Mouse (Mus musculus): Measurements from ENCODE around the gene Cops2. TPM values are rescaled to one million over a fixed set of nuclear protein-coding genes. Genes with fewer than 3 reads are reported as not detected.

The Cops2 gene
- polyA plus RNA-seq, 1 experiment = 59.0 TPM

- Histone ChIP-seq H3K4me3 (no peak overlapping the region), H3K36me3 (ENCODE audit: control insufficient read depth, insufficient read depth) (no peaks in the 10 kb centered on the region)
Measured at GRCm38 (mm10) chr2:125820397-125820796, 38.5 kb downstream of the Cops2 start.

GRCm38 (mm10) chr2:125813972-125814595 lies 44.9 kb downstream of the Cops2 start:
- no peak overlapping the region for H3ac ChIP-seq (ENCODE audit: control insufficient read depth, insufficient read length)
- H3K36me3 ChIP-seq (ENCODE audit: control insufficient read depth, insufficient read depth) = no peaks in the 10 kb centered on the region
- no peaks in the 10 kb centered on the region for H3K79me2 ChIP-seq (ENCODE audit: control insufficient read depth, insufficient read depth)
- no peak overlapping the region for H3K4me2 ChIP-seq (ENCODE audit: low read depth)
- H3K27me3 ChIP-seq (ENCODE audit: control insufficient read depth, insufficient read depth, insufficient read length) = peaks cover 7% of the 10 kb centered on the region
- no peak overlapping the region for H3K4me3 ChIP-seq
- TF ChIP-seq TCF3 (IDR thresholded peaks at IDR 0.05; ENCODE audit: insufficient read length, low read depth) (no peak), REST (IDR thresholded peaks at IDR 0.05; ENCODE audit: insufficient read depth, insufficient read length) (no peak), CEBPB (IDR thresholded peaks at IDR 0.05; ENCODE audit: insufficient read depth, poor library complexity, severe bottlenecking) (no peak), MAX (IDR thresholded peaks at IDR 0.05; ENCODE audit: low read depth) (no peak)

More at GRCm38 (mm10) chr2:125820397-125820796, 38.5 kb downstream of the Cops2 start:
- TF ChIP-seq USF1 (IDR thresholded peaks at IDR 0.05; ENCODE audit: low read depth) (no peak), SRF (IDR thresholded peaks at IDR 0.05; ENCODE audit: control insufficient read depth, insufficient read length, low read depth) (no peak), MYOG (IDR thresholded peaks at IDR 0.05; ENCODE audit: control insufficient read depth in 1 of 3, insufficient read depth in 1 of 3, insufficient read length in 2 of 3, low read depth in 2 of 3) (no peak), E2F4 (IDR thresholded peaks at IDR 0.05; ENCODE audit: insufficient read depth) (no peak), TCF12 (IDR thresholded peaks at IDR 0.05; ENCODE audit: insufficient read depth, poor library complexity, severe bottlenecking) (no peak), POLR2A (IDR thresholded peaks at IDR 0.05; ENCODE audit: insufficient read length, low read depth) (no peak), POLR2AphosphoS2 (IDR thresholded peaks at IDR 0.05; ENCODE audit: insufficient read length, low read depth) (no peak), TCF3 (IDR thresholded peaks at IDR 0.05; ENCODE audit: insufficient read length, low read depth) (no peak), CEBPB (IDR thresholded peaks at IDR 0.05; ENCODE audit: insufficient read depth, poor library complexity, severe bottlenecking) (no peak), MAX (IDR thresholded peaks at IDR 0.05; ENCODE audit: low read depth) (no peak)
- no peaks in the 10 kb centered on the region for H3K79me2 ChIP-seq (ENCODE audit: control insufficient read depth, insufficient read depth)
- no peaks in the 10 kb centered on the region for H3K27me3 ChIP-seq (ENCODE audit: control insufficient read depth, insufficient read depth, insufficient read length)
- H3ac ChIP-seq (ENCODE audit: control insufficient read depth, insufficient read length) = no peak overlapping the region
- H3K4me2 ChIP-seq (ENCODE audit: low read depth) = no peak overlapping the region

GRCm38 (mm10) chr2:125811332-125811731 lies 47.6 kb downstream of the Cops2 start:
- Histone ChIP-seq H3K27me3 (ENCODE audit: control insufficient read depth, insufficient read depth, insufficient read length) (peaks cover 7% of the 10 kb centered on the region), H3ac (ENCODE audit: control insufficient read depth, insufficient read length) (no peak overlapping the region), H3K4me3 (no peak overlapping the region), H3K36me3 (ENCODE audit: control insufficient read depth, insufficient read depth) (no peaks in the 10 kb centered on the region), H3K4me2 (ENCODE audit: low read depth) (no peak overlapping the region), H3K79me2 (ENCODE audit: control insufficient read depth, insufficient read depth) (no peaks in the 10 kb centered on the region)
- TF ChIP-seq POLR2AphosphoS2 (IDR thresholded peaks at IDR 0.05; ENCODE audit: insufficient read length, low read depth) (no peak), MYOD1 (IDR thresholded peaks at IDR 0.05; ENCODE audit: control insufficient read depth in 1 of 3, insufficient read length in 2 of 3, low read depth in 2 of 3) (no peak), E2F4 (IDR thresholded peaks at IDR 0.05; ENCODE audit: insufficient read depth) (no peak), MYOG (IDR thresholded peaks at IDR 0.05; ENCODE audit: control insufficient read depth in 1 of 3, insufficient read depth in 1 of 3, insufficient read length in 2 of 3, low read depth in 2 of 3) (no peak), TCF3 (IDR thresholded peaks at IDR 0.05; ENCODE audit: insufficient read length, low read depth) (no peak), POLR2A (IDR thresholded peaks at IDR 0.05; ENCODE audit: insufficient read length, low read depth) (no peak), MAX (IDR thresholded peaks at IDR 0.05; ENCODE audit: low read depth) (no peak), TCF12 (IDR thresholded peaks at IDR 0.05; ENCODE audit: insufficient read depth, poor library complexity, severe bottlenecking) (no peak), SRF (IDR thresholded peaks at IDR 0.05; ENCODE audit: control insufficient read depth, insufficient read length, low read depth) (no peak), CEBPB (IDR thresholded peaks at IDR 0.05; ENCODE audit: insufficient read depth, poor library complexity, severe bottlenecking) (no peak)

- TF ChIP-seq POLR2A (IDR thresholded peaks at IDR 0.05; ENCODE audit: insufficient read length, low read depth) (no peak), POLR2AphosphoS2 (IDR thresholded peaks at IDR 0.05; ENCODE audit: insufficient read length, low read depth) (no peak), E2F4 (IDR thresholded peaks at IDR 0.05; ENCODE audit: insufficient read depth) (no peak)
- H3K4me3 ChIP-seq = no peak overlapping the region
Measured at GRCm38 (mm10) chr2:125809551-125809950, 49.4 kb downstream of the Cops2 start.

GRCm38 (mm10) chr2:125805826-125806225 lies 53.1 kb downstream of the Cops2 start:
- Histone ChIP-seq H3K4me3 (no peak overlapping the region), H3ac (ENCODE audit: control insufficient read depth, insufficient read length) (no peak overlapping the region), H3K4me2 (ENCODE audit: low read depth) (no peak overlapping the region), H3K36me3 (ENCODE audit: control insufficient read depth, insufficient read depth) (no peaks in the 10 kb centered on the region), H3K27me3 (ENCODE audit: control insufficient read depth, insufficient read depth, insufficient read length) (no peaks in the 10 kb centered on the region), H3K79me2 (ENCODE audit: control insufficient read depth, insufficient read depth) (no peaks in the 10 kb centered on the region)
- TF ChIP-seq MYOG (IDR thresholded peaks at IDR 0.05; ENCODE audit: control insufficient read depth in 1 of 3, insufficient read depth in 1 of 3, insufficient read length in 2 of 3, low read depth in 2 of 3) (no peak), USF1 (IDR thresholded peaks at IDR 0.05; ENCODE audit: low read depth) (no peak), POLR2AphosphoS2 (IDR thresholded peaks at IDR 0.05; ENCODE audit: insufficient read length, low read depth) (no peak)

More at GRCm38 (mm10) chr2:125809551-125809950, 49.4 kb downstream of the Cops2 start:
- Histone ChIP-seq H3K79me2 (ENCODE audit: control insufficient read depth, insufficient read depth) (no peaks in the 10 kb centered on the region), H3K36me3 (ENCODE audit: control insufficient read depth, insufficient read depth) (no peaks in the 10 kb centered on the region), H3K4me2 (ENCODE audit: low read depth) (no peak overlapping the region), H3ac (ENCODE audit: control insufficient read depth, insufficient read length) (no peak overlapping the region), H3K27me3 (ENCODE audit: control insufficient read depth, insufficient read depth, insufficient read length) (peaks cover 7% of the 10 kb centered on the region)

Data from myocyte (in vitro differentiated cells).